Mouse (Mus musculus) sigmoid colon, adult 10 weeks (tissue): ENCODE data around the gene 4933427D14Rik. TPM values are rescaled to one million over a fixed set of nuclear protein-coding genes. Genes with fewer than 3 reads are reported as not detected.

ENCODE experiments used
- polyA plus RNA-seq: library from polyadenylated mRNA; stranded (reverse); fragments of 350-450 nt; fragmentation: Illumina TruSeq; extraction: RNeasy Lipid Tissue Mini Kit (QIAGEN cat#74804); gene quantifications from one replicate; pipeline ENCODE4 v1.2.3, GENCODE M21; 2014; ENCODE audit warnings: low read depth, low replicate concordance

4933427D14Rik gene
- 12.1 TPM for polyA plus RNA-seq

GRCm38 (mm10) chr11:72207204-72207833 lies at the start of gene 4933427D14Rik, which contains the start of gene Txndc17:
Gene 4933427D14Rik (minus strand): TSS chr11:72207459.
Gene Txndc17 (plus strand): TSS chr11:72207547.

DNA sequence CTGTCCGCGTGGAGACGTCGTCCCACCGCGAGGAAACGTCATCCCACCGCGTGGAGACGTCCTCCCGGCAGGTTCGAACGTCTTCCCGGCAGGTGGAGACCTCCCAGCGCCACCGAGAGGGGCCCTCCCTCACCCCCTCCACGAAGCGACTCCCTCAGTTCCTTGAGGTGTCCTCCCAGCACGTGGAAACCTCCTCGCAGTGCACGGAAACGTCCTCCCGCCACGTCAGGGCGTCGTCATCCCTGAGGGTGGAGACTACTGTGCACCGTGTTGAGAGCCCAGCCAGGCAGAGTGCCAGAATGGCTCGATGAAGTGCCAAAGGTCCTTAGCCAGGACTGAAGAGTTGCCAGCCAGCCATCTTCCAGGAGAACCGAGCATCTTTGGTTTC lies 8.1 kb upstream of the 4933427D14Rik start, which contains the start of gene Med31:
Med31 (minus strand) TSS at position 183 of the 388 bp plus-strand sequence.

DNA sequence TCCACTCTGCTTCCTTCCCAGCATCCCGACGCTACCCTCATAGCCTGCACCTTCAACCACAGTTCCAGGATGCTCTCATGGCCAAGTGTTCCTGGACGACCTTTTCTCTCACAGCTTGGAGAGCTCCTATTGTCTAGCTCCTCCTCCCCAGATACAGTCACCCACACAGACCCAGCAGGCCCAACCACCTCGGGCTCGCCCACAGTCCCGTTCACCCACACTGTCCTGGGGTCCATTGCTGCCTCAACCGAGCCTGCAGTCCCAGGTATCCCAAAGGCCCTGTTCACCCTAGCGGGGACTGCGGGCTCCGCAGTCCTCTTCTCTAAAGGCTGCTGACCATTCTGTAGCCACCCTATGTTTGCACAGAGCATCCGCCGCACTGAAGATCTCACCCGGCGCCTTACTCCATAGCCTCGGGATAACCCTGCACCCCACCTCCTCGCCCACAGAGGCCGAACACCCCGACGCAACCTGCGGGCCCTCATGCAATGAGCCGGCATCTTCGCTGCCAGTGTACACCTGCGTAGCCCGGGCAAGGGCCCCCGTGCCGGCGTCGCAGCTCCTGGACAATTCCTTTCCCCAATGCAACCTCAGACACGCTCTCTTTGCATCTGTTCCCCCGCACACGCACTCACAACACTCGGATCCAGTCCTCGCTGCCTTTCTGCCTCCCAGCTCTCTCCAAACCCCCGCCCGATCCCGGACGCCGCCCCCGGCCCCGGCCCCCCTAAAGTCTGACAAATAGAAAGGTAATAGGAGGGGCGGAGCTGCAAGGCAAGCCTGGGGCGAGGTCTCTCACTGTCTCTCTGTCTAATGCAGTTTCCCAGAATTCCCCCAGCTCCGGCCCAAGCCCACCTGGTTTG lies 687 bp downstream of the 4933427D14Rik start, which contains the start of gene Gm43951:
Gm43951 (minus strand) TSS at position 500 of the 863 bp plus-strand sequence.

GRCm38 (mm10) chr11:72135383-72136158 lies 71.7 kb downstream of the 4933427D14Rik start, which contains the start of gene Pitpnm3:
Gene Pitpnm3 (minus strand): TSS chr11:72135778.

Other genes starting within 250 kb of the 4933427D14Rik start
- not detected for gene Aipl1, start 169.9 kb downstream of the 4933427D14Rik start, polyA plus RNA-seq
- 0.38 TPM for gene Pimreg, start 165.4 kb downstream of the 4933427D14Rik start, polyA plus RNA-seq
- gene Pitpnm3, start 71.7 kb downstream of the 4933427D14Rik start, polyA plus RNA-seq: 3.4 TPM
- gene Gm43951, start 619 bp downstream of the 4933427D14Rik start, polyA plus RNA-seq: not detected
- 195 TPM for gene Txndc17, start 88 bp upstream of the 4933427D14Rik start, polyA plus RNA-seq
- gene Med31, start 8.1 kb upstream of the 4933427D14Rik start, polyA plus RNA-seq: 15.8 TPM
- gene Slc13a5, start 59.8 kb upstream of the 4933427D14Rik start, polyA plus RNA-seq: not detected
- 48.8 TPM for gene Xaf1, start 94.2 kb upstream of the 4933427D14Rik start, polyA plus RNA-seq
- not detected for gene Fbxo39, start 107.0 kb upstream of the 4933427D14Rik start, polyA plus RNA-seq
- not detected for gene Tekt1, start 155.0 kb upstream of the 4933427D14Rik start, polyA plus RNA-seq
- gene Smtnl2, start 204.3 kb upstream of the 4933427D14Rik start, polyA plus RNA-seq: 0.57 TPM
- 1.6 TPM for gene Ggt6, start 228.1 kb upstream of the 4933427D14Rik start, polyA plus RNA-seq
- gene Mybbp1a, start 233.9 kb upstream of the 4933427D14Rik start, polyA plus RNA-seq: 14.2 TPM